Mouse (Mus musculus) granulocyte monocyte progenitor cell, adult 5-6 weeks (primary cell): ENCODE data around the gene Grk3. TPM values are rescaled to one million over a fixed set of nuclear protein-coding genes. Genes with fewer than 3 reads are reported as not detected.

Source experiments
- ATAC-seq: replicated peaks from 2 replicates; pipeline ENCODE4 v1.8.0; 2016; ENCODE audit warnings: mild to moderate bottlenecking, moderate TSS enrichment, inconsistent platforms; ENCODE audit not compliant: poor library complexity, severe bottlenecking
- total RNA-seq, 2 experiments: library from RNA; stranded (forward) in 1 of 2; stranded (reverse) in 1 of 2; fragments of 200-712, 200-1000 nt in 1 of 2; fragments of >200 nt in 1 of 2; fragmentation: Nextera tagmentation in 1 of 2; gene quantifications; 2 replicates each; pipeline ENCODE4 v1.2.3; 2014 to 2017

Grk3 gene
- total RNA-seq (2014; fragmentation: Nextera tagmentation) (30.8 and 39.1 TPM in 2 replicates), total RNA-seq (2017) (21.3 and 22.5 TPM in 2 replicates)

DNA sequence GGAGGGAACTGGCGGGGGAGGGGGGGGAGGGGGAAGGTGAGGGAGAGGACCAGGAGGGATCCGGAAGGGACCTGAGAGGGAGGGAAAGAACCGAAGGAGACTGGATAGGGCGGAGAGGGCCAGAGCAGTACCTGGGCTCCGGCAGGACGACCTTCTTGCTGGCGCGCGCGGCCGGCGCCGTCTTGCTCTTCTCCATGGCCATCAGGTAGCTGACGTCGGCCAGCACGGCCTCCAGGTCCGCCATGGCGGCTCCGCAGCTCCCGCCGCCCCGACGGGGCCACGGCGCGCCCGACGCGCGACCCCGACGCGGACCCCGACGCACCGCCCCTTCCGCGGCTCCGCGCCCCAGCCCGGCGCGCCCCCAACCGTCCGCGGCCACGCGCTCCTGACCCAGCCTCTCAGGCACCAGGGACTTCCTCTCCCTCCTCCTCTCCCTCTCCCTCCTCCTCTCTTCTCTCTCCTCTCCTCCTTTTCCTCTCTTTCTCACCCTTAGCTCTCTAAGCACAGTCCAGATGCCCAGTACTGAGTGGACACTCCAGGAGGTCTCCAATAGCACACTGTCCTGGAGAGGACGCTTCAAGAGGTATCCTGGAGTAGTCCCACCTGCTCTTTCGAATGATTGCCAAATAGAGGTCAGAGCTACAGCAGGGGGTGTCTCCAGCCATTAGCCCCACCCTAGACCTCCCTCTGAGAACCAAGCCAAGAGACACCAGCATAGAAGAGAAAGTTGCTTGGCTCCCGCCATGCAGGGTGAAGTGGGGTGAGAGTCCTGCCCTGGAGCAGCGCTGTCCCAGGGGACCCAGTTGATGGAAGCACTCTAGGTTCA, at the start of gene Grk3:
Gene Grk3, minus strand, starts transcription at position 556 of the 826 bp plus-strand sequence.
- peak; percentile 66 for ATAC-seq

DNA sequence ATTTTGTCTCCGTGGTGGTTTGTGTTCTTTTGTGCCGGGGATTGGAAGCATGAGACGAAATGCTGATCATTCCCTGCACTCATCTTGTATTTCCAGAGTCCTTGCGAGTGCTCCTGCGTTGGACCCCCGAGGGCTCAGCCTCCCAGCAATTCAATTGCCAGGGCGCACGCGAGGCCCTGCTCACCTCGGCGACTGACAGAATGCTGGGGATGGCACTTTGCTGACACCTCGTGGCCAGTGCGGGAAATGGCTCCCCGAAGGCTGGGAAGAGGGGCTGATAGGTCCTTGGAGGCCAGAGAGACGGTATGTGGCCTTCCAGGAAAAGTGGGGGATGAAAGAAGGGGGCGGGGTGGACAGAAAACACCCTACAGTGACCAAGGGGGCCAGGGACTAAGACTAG, 38.7 kb upstream of the Grk3 start:
- ATAC-seq: peak; percentile 94

DNA sequence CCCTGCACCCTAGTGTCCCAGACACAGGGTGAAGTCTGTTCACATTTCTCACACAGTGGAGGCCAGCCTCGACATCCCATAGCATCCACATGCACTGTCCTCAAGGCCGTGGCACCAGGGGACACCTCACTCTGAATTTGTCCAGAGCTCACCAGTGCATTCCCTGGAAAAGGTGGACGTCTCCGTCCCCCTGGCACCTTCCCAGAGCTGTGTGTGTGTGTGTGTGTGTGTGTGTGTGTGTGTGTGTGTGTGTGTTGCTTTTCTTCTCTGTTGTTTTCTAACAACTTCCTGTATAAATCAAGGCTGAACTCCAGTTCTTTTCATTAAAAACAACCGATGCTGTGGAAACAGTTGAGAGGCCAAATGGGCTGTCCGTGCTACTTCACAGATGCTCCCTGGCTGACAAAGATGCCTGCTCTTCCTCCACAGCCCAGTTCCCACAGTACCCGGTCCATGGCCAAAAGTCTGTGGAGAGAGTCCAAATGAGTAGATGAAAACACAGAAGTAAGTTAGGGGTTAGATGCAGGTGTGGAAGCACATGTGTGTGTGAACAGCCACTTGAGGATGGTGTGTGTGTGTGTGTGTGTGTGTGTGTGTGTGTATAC, 35.1 kb upstream of the Grk3 start:
- ATAC-seq: no peak

DNA sequence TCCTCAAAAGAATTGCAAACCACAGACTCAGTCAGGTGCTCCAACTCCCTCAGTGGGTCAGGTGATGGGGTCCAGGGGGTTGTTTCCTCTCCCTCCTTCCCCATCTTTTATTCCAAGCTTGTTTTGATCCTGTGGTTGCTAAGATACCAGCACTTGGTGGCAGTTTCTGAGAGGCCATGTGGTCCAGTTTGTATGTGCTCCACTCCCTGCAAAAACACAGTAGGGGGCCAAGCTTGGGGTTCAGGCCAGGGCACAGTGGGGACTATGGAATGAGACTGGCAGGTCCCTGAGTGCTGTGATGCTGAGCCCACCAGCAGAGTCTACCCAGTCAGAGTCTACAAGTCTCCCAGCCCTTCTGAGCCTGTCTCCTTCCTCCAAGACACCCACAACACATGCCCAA, 34.3 kb upstream of the Grk3 start:
- ATAC-seq: no peak

DNA sequence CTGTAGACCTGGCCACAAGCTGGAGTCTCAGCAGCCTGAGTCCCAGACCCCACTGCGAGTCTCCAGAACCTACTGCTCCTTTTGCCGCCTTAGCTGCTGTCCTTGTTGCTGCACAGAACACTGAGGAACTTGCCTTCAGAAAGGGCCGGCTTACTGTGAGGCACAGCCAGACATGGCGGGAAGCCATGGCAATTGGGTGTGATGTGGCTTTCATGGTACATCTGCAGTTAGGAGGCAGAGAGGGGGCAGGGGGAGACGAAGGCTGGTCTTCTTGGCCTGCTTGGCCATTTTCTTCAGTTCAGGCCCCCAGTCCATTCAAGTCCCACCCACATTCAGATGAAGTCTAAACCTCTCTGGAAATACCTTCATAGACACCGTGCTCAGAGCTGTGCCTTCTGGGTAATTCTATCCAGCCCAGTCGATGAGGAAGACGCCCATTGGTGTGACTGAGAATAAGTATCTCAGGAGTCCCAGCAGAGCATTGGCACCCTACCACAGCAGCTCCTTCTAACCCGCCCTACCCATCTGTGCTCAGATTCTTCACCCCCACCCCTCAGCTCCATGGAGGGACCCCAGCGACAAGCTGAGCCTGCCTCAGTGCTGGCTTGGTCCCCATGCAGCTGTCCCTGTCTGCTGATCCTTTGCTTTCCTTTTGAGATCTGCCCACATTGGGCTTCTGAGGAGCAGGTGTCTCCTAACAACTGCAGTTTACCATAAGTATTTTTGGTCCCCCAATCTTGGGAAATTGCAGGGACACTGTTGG, 30.1 kb upstream of the Grk3 start:
- no peak for ATAC-seq

DNA sequence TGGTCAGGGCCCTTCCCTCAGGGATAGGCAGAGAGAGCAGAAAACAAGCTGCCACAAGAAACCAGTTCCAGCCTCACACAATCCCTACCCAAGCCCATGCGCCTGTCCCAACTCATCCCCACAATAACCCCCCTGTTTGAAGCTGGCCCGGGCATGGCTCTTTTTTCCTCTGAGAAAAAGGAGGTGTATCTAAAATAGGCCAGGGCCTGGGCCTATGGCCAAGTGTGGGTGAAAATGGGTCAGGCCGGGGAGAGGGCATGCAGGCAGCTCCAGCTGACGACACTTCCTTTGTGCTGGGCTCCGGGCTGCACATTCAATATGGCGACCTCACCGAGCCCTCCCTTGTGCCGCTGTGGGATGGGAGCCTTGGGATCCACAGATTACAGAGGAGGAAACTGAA, 27.9 kb upstream of the Grk3 start:
- no peak for ATAC-seq

DNA sequence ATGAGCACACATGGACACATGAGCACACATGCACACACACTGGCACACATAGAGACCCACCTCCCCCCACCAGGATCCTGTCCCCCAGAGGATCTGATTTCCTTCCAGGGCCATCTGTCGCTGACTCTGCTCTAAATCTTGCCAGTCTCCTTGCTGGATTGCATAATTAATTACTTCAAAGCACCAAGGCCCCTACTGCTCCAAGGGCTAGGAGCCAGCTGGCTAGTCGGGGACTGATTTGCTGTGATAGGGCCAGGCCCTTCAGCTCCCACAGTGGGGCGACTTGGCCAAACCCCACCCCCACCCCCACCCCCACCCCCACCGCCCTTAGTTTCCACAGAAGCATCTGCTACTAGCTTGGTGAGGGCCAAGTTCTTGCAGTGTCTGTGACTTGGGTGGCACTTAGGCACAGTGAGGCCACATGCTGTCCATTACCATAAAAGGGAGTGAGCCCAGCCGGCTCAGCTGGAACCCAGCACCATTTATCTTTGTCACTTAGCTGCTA, 26.0 kb upstream of the Grk3 start:
- ATAC-seq: no peak

DNA sequence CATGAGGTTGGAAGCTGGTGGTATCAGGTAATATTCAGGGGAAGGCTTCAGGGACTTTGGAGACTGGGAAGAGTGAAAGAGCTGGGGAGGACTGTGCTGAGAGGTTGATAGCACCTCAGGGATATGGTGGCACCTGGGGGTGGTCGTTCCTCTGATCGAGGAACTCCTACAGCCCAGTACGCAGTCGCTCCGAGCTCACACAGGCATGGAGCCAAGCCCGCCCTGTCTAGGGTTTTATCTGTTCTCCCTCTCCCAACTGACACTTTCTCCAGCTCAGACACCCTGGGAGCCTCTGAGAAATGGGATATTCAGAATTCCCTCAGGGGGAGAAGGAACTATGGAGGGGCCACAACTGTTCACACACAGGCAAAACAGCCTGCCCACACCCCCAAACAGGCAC, 25.2 kb upstream of the Grk3 start:
- no peak for ATAC-seq

DNA sequence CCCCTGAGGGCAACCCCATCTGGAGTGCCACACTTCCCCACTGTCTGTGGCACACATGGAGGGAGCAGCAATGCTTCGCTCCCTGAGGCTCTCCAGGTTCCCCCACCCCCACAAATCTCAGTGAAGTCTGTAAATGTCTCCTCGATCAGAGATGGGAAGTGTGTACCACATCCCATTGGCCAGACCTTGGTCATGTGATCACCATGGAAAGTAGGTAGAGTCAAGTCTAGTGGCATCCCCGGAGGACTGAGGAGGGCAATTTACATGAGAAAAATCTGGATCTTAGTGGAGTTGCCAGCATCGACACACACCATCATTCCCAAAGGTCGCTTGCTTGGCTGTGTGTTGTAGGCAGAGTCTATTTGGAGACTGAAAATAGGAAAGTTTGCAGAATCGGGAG, 23.0 kb upstream of the Grk3 start:
- no peak for ATAC-seq

DNA sequence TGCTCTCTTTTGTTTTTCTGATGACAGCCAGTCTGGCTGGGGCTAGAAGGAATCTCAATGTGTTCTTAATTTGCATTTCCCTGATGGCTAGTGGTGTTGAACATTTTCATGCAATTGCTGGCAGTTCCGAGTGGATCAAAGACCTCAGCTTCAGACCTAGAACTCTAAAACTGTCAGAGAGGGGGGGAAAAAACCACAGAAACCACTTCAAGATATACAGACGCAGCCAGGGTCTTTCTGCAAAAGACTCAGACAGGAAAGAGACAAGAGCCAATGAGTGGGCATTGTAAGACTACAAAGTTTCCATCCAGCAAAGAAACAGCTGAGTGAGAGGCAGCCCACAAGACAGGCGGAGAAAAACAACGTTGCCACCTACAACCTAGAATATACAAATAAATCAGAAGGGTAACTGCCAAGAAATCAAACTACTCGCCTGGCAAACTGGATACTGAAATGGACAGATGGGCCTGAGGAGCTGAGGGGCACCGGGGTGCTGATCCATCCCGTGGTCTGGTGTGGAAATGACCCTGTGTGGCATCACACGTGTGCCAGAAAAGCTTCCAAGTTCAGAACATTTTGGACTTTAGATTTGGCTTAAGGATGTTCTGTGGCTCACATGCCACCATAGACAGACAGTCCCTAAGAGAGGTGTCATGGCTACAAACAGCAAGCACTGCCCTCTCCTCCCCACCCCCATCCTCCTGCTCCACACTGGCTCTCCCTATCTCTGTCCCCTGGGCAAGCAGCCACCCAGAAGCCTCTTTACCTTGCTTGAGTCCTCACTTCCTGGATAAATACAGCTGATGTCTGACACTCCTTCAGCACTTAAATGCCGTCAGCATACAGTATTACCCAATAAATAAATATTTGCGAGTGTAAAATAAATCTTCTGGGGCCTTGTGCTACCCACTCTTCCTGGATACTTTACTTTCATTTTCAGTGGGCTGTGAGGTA, 19.8 kb upstream of the Grk3 start:
- peak; percentile 30; the same call in 1 of the 2 replicates for ATAC-seq

DNA sequence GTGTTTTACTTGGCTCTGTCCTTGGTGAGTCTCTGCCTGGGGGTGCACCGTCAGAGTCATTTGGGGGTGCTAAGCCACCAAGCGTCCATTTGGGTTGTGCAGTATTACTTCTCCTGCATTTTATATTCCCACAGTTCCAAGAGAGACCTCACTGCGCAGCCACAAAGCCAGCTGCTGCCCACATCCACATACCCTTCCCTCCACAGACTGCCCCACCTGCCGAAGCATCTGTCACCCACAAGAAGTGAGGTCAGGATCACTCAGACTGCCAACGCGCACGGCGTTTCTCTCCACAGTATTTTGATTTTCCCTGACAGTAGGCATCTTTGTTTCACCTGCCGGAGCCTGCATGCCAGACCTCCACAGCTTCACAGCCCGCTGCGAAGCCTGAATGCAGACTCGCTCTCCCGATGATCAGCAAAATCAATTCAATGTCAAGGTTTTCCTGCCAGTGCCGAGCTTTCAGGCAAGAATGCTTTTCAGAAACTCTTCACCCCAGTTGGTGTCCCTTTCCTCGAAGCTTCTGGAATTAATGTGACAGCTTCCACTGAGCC, 15.7 kb upstream of the Grk3 start:
- no peak for ATAC-seq

DNA sequence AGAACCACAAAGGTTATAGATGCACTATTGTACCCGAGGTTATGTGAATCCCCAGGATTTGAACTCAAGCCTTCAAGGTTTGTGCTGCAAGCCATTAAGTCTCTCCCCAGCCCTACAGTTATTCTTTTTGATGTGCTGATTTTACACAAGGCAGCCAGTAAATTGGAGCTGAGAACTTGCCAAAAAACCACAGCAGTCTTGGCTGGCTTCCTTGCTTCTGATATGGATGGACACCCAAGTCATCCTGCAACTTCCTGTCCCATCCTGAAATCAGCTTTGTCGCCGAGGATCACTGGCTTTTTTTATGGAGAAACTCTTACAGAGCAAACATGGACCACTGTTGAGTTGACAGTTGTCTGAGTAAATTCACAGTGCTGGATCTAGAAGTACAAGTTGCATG, 14.5 kb upstream of the Grk3 start:
- ATAC-seq: no peak

DNA sequence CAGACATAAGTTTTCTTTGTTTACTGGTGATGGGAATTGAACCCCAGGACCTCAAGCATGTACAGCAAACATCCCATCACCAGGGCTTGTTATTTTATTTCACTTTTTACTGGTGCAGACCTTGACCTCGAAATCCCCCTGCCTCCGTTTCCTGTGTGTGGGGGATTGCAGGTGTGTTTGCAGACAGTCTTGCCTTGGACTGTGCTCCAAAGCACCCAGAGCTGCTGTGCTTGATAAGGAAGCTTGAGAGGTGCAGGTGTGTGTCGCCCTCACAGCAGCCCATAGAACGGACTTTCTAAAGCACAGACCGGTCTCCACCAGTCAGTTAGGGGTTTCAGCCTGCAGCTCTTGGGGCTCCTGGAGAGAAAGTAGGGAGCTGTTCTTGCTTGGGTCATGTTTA, 11.1 kb upstream of the Grk3 start:
- no peak for ATAC-seq

DNA sequence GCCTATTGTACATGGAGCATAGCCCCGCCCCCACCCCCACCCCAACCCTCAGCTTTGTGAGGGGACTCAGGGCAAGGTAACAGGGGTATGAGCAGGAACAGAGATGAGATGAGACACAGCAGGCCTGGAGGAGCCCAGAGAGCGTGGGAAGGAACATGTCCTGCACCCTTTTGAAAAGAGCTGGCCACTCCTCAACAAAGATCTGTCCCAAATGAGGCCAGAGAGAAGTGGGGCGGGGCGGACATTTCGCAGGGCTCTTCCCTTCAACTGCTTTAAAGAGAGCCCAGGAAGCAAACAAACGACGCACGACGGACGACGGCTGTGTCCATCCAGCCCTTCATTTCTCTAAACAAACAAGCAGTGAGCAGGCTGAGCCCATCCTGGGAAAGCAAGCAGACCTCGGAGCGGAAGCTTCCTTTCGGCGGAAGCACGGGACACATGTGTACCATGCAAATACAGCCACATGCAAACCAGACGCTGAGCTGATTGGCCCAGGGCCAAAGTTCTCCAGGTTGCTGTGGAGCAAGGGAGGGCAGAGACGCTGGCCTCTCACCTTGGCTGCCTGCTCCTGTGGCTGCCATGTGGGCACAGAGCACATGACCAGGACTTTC, 8.7 kb upstream of the Grk3 start:
- ATAC-seq: peak; percentile 50

DNA sequence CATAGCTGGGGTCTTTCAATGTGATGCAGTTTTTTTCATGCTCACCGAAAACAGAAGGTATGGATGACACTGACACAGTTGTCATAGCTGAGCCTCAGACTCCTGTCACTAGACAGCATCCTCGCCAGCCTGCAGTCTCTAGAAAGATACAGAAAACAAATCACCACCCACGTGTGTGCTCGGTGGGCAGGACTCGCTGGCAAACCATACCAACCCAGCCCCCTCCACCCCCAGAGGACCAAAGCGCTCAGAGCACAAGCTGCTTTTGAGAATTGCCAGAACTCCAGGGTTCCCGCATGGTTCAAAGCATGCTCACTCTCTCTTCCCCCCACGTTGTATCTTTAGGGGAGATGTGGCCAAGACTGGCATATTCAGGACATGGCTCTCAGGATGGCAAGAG, 2.6 kb upstream of the Grk3 start:
- no peak for ATAC-seq

DNA sequence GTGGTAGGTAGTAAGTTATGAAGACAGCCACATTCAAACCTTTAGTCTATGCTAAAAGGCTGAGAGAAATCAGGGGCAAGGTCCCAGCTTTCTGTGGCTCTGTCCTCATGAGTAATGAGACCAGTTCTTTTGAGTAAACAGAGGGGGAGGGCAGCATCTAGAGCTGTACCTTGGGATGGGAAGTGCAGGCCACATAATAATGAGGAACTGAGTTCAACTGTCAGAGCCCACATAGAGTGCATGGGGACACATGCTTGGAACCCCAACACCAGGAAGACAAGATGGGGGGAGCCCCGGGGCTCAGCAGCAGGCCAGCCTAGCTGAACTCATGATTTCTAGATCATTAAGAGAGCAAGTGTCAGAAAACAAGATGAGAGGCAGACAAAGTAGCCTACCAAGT, 1.4 kb upstream of the Grk3 start:
- peak; percentile 67 for ATAC-seq

DNA sequence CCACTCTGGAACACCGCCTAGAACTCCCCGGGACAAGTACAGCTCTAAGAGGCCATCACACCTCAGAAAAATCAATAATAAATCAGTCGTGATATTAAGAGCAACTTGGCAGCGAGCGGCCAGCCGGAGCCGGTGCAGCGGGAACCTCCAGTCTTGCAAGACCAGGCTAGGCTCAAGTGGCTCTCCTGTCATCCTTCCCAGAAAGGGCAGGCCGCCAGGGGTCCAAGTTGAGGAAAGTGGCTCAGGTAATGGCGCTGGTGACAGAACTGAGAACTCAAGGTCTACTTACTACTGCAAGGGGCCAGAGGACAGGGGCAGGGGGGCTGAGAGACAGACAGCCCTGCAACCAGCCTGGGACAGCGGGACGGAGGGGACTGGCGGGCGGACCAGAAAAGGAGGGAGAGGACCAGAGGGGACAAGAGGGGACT, 769 bp downstream of the Grk3 start:
- no peak for ATAC-seq

DNA sequence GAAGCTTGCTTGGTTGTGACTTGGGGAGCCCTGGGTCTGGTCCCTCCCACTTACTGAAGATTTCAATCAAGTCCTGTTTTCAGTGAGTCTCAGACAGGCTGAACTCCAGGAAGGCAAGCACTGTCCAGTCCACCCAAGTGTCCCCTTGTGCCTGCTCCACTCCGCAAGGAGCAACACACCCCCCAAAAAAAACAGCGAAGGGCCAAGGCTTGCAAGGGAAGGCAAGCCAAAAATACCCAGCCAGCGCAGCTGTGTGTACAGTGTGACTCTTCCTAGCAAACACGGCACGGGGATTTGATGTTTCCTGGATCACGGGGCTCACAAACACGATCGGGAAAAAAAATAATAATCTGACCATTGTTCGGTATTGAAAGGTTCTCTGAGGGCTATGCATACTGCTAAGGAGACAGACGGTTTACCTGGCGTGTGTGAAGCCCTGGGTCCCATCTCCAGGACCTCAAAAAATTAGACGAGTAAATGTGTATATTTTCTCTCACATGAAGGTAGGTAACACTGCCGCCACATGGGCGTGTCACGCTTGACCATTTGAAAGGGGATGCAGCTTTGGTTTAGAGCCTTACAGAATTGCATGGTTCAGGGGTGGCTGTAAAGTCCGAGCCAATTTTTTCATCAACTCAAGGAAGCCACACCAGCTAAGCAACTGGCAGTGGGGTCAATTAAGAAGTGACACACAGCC, 1.3 kb downstream of the Grk3 start:
- no peak for ATAC-seq

DNA sequence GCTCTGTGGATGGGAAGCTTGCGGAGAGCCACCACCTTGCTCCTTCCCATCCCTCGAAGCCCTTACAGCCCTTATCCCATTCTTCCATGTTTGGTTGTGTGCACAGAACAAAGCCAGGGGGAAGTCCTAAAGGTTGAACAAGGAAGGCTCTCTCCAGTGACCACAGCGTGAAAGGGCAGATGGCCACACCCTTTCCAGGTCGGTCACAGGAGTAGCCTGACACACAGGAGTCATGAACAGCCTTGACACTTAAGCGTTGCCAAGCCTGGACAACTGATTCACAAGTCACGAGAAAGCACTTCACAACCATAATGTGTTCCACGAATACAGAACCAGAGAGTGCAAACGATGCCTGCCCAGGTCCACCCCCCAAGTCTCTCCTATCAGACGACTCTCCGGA, 3.7 kb downstream of the Grk3 start:
- ATAC-seq: no peak
